Mouse (Mus musculus) bone marrow, adult 2 months (tissue): ENCODE measurements around the gene Methig1. TPM values are rescaled to one million over a fixed set of nuclear protein-coding genes. Genes with fewer than 3 reads are reported as not detected.
"Not testable (repeated sequence)": the region's sequence is repeated elsewhere in the genome, so short reads cannot be mapped to it uniquely, and the experiment has no call there.

Source experiments
- H3K27ac ChIP-seq: fragments of 200-500 bp; 2 replicates; pipeline ENCODE4 v1.5.1; 2012; ENCODE audit warnings: low read depth, mild to moderate bottlenecking, control low read depth, inconsistent platforms, low read length; ENCODE audit not compliant: control insufficient read depth, poor library complexity, insufficient read depth
- H3K4me1 ChIP-seq: fragments of 200-500 bp; 2 replicates; pipeline ENCODE4 v1.6.1; 2011; ENCODE audit warnings: low read length; ENCODE audit not compliant: control insufficient read depth, insufficient read depth
- H3K4me3 ChIP-seq: fragments of 200-500 bp; replicated peaks from 2 replicates; pipeline ENCODE3; 2011; ENCODE audit warnings: mild to moderate bottlenecking, low read depth, low read length, control low read depth; ENCODE audit not compliant: control insufficient read depth
- CTCF ChIP-seq: fragments of 200-500 bp; IDR thresholded peaks from 2 replicates; pipeline ENCODE4 v1.5.1; 2011; ENCODE audit warnings: low read length, control low read depth; ENCODE audit not compliant: control insufficient read depth, insufficient read depth
- POLR2A ChIP-seq: fragments of 200-500 bp; IDR thresholded peaks from 2 replicates; pipeline ENCODE4 v1.6.1; 2011; ENCODE audit warnings: low read depth, mild to moderate bottlenecking, control low read depth, low read length, borderline replicate concordance; ENCODE audit not compliant: control insufficient read depth
- WGBS: fragments of 180-500 bp; shearing (Covaris S2); methylation state at CpG from one replicate; pipeline ENCODE4 v1.1.7; 2018; 5-methylcytosine and 5-hydroxymethylcytosine counted together
- polyA plus RNA-seq: library from polyadenylated mRNA; stranded (reverse); fragments of >200 nt; gene quantifications from 2 replicates; pipeline ENCODE4 v1.2.4, GENCODE M21; 2011; ENCODE audit warnings: low replicate concordance; ENCODE audit not compliant: missing spikeins, insufficient read depth, insufficient read length

Methig1 gene
- polyA plus RNA-seq, 1 experiment = not detected

GRCm38 (mm10) chr15:100414942-100415341 is 62.0 kb downstream of the Methig1 start:
- WGBS = 96% methylated on average over 13 of the region's 13 CpGs
- Histone ChIP-seq H3K4me3 (no peak overlapping the region), H3K27ac (no peak overlapping the region), H3K4me1 (peaks cover 6% of the 10 kb centered on the region)
- TF ChIP-seq CTCF (no peak), POLR2A (no peak)

- no peak for TF ChIP-seq POLR2A
- no peak for TF ChIP-seq CTCF
- no peak overlapping the region for H3K4me3 ChIP-seq
- H3K4me1 ChIP-seq = peaks cover 7% of the 10 kb centered on the region
- WGBS = 80% methylated on average over 8 of the region's 8 CpGs
- no peak overlapping the region for H3K27ac ChIP-seq
Observed at GRCm38 (mm10) chr15:100415684-100416083, 62.7 kb downstream of the Methig1 start.

GRCm38 (mm10) chr15:100417854-100418450 is 65.0 kb downstream of the Methig1 start:
- 62% methylated on average over 9 of the region's 9 CpGs for WGBS
- TF ChIP-seq CTCF = no peak
- TF ChIP-seq POLR2A = no peak
- H3K4me3 ChIP-seq = no peak overlapping the region
- H3K4me1 ChIP-seq = peaks cover 6% of the 10 kb centered on the region
- H3K27ac ChIP-seq = no peak overlapping the region; the same call in 1 of the 2 replicates

- Histone ChIP-seq H3K4me1 (peaks cover 6% of the 10 kb centered on the region), H3K27ac (peak overlapping the region; percentile 64), H3K4me3 (peak overlapping the region; percentile 36)
- WGBS = 60% methylated on average over 8 of the region's 8 CpGs
- TF ChIP-seq POLR2A (no peak), CTCF (no peak)
Observed at GRCm38 (mm10) chr15:100419311-100419710, 66.4 kb downstream of the Methig1 start.

- TF ChIP-seq POLR2A (no peak), CTCF (no peak)
- WGBS = 28% methylated on average over 9 of the region's 9 CpGs
- Histone ChIP-seq H3K4me1 (peaks cover 6% of the 10 kb centered on the region), H3K4me3 (peak overlapping the region; percentile 62), H3K27ac (peak overlapping the region; percentile 89)
Observed at GRCm38 (mm10) chr15:100419901-100420745, 67.2 kb downstream of the Methig1 start.

- Histone ChIP-seq H3K27ac (peak overlapping the region; percentile 61), H3K4me3 (peak overlapping the region; percentile 64), H3K4me1 (peaks cover 6% of the 10 kb centered on the region)
- WGBS = 38% methylated on average over 8 of the region's 8 CpGs
- no peak for TF ChIP-seq POLR2A
- no peak for TF ChIP-seq CTCF
Observed at GRCm38 (mm10) chr15:100421059-100421757, 68.3 kb downstream of the Methig1 start.

- Histone ChIP-seq H3K27ac (peak within 1 kb of the TSS; percentile 61), H3K4me3 (peak within 1 kb of the TSS; percentile 64)
- not testable (repeated sequence) for H3K4me1 ChIP-seq
- WGBS = 46% methylated on average over 3 of the region's 3 CpGs
Observed at GRCm38 (mm10) chr15:100421758-100422197, 68.8 kb downstream of the Methig1 start, which contains the start of gene Gm5475. Gene Gm5475 (plus strand): TSS chr15:100422147.

GRCm38 (mm10) chr15:100422476-100422875 is 69.5 kb downstream of the Methig1 start:
- WGBS = under 1% methylated on average over 44 of the region's 44 CpGs
- peak overlapping the region; percentile 5 for H3K27ac ChIP-seq
- TF ChIP-seq CTCF (no peak), POLR2A (no peak)
- H3K4me1 ChIP-seq = peaks cover 6% of the 10 kb centered on the region
- peak overlapping the region; percentile 62 for H3K4me3 ChIP-seq
